Mouse (Mus musculus) ES-Bruce4 (cell line): Measurements from ENCODE around the gene Chrdl2.

Experiments
- CTCF ChIP-seq: IDR thresholded peaks from one replicate; pipeline ENCODE4 v1.8.1; 2011; ENCODE audit warnings: low read depth, low read length
- EP300 ChIP-seq: IDR thresholded peaks from 2 replicates; pipeline ENCODE4 v1.6.1; 2011; ENCODE audit warnings: low read depth, low read length; ENCODE audit not compliant: insufficient read depth
- POLR2A ChIP-seq: IDR thresholded peaks from one replicate; pipeline ENCODE4 v1.8.1; 2011; ENCODE audit warnings: low read length; ENCODE audit not compliant: insufficient read depth

DNA sequence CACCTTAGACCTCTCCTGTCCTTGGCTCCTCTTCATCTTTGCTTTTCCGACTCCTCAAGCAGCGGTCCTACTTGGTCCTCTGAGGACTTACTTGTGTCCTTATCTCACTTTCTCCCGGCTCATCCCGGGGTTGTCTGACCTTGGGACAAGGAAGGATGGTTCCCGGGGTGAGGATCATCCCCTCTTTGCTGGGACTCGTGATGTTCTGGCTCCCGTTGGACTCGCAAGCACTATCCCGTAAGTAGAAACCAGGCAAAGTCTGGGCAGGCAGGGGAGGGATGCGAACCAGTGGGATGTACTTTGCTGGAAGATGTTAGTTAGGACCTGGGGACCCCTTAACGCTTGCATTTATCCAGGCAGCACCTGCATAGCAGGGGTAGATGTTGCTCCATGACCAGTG lies 439 bp downstream of the Chrdl2 start:
- TF ChIP-seq POLR2A (no peak), CTCF (no peak), EP300 (no peak)
